Comparison of ENCODE assay signal across 8 mouse cellular contexts in genomic region chr12:52603695-52604255, GRCm38 (mm10).
DNase-seq lines count a peak whose midpoint lies in the region; ATAC-seq and TF ChIP-seq lines count a peak whose summit lies in the region.

No protein-coding gene starts in this region.

- peak; percentile 80 for ATAC-seq in intestine, embryonic 14.5 days (replicated peaks; ENCODE audit: low FRiP score, low TSS enrichment, low read depth)
- peak; percentile 82 for ATAC-seq in midbrain, embryonic 12.5 days (ENCODE audit: low FRiP score, low read depth)

- peak overlapping the region; percentile 90 for H3K9ac ChIP-seq in intestine, embryonic 14.5 days (ENCODE audit: low read length)
- H3K9ac ChIP-seq in midbrain, embryonic 12.5 days (replicated peaks): peak overlapping the region; percentile 72

- no peaks in the 10 kb centered on the region for H3K27me3 ChIP-seq in intestine, embryonic 14.5 days (replicated peaks; ENCODE audit: control insufficient read depth, insufficient read depth, low read length)
- no peaks in the 10 kb centered on the region for H3K27me3 ChIP-seq in midbrain, embryonic 12.5 days

- under 1% methylated on average over 21 of the region's 21 CpGs for WGBS in intestine, embryonic 14.5 days
- WGBS in midbrain, embryonic 12.5 days: under 1% methylated on average over 21 of the region's 21 CpGs

- H3K4me3 ChIP-seq in cortical plate, adult 2 months (ENCODE audit: insufficient read depth, low read length): peak overlapping the region; percentile 73
- H3K4me3 ChIP-seq in intestine, embryonic 14.5 days (ENCODE audit: low read depth, low read length): peak overlapping the region; percentile 52
- H3K4me3 ChIP-seq in midbrain, embryonic 12.5 days: peak overlapping the region; percentile 80

- intact Hi-C loops in left cerebral cortex, postnatal 4 days (cut with DNase I): loop anchor here (5.0 kb wide), 2 partner anchors 101 to 591 kb away; partner anchors contain the start of gene Arhgap5

- peak; percentile 61 for DNase-seq in 3134 (ENCODE audit: extremely low read depth, insufficient read length, low spot score)
- peak; percentile 82 for DNase-seq in ES-CJ7 (ENCODE audit: low read depth, low spot score)
- DNase-seq in frontal cortex, postnatal 36 days (ENCODE audit: low spot score in 2 of 2): peak; percentile 77 to 90
- DNase-seq in intestine, embryonic 14.5 days (ENCODE audit: low spot score): peak; percentile 86
- peak; percentile 58 for DNase-seq in left cerebral cortex, postnatal 4 days
- DNase-seq in testis, postnatal 14 days (ENCODE audit: low spot score): peak; percentile 77

- no peaks in the 10 kb centered on the region; the same call in 1 of the 2 replicates for H3K4me1 ChIP-seq in cortical plate, adult 2 months (ENCODE audit: control insufficient read depth, insufficient read depth, low read length)
- H3K4me1 ChIP-seq in intestine, embryonic 14.5 days (replicated peaks; ENCODE audit: control insufficient read depth, insufficient read depth, low read length): peaks cover 5% of the 10 kb centered on the region; the same call in 1 of the 2 replicates
- peaks cover 9% of the 10 kb centered on the region for H3K4me1 ChIP-seq in midbrain, embryonic 12.5 days

- peak overlapping the region; percentile 98 for H3K27ac ChIP-seq in cortical plate, adult 2 months (ENCODE audit: insufficient read depth, low read length)
- peak overlapping the region; percentile 88 for H3K27ac ChIP-seq in intestine, embryonic 14.5 days (ENCODE audit: low read depth)
- H3K27ac ChIP-seq in midbrain, embryonic 12.5 days (replicated peaks): peak overlapping the region; percentile 86

- H3K36me3 ChIP-seq in intestine, embryonic 14.5 days (ENCODE audit: control insufficient read depth, insufficient read depth, low read length): no peaks in the 10 kb centered on the region
- no peaks in the 10 kb centered on the region for H3K36me3 ChIP-seq in midbrain, embryonic 12.5 days

- peak overlapping the region; percentile 49 for H3K4me2 ChIP-seq in intestine, embryonic 14.5 days (ENCODE audit: low read length)
- peak overlapping the region; percentile 78 for H3K4me2 ChIP-seq in midbrain, embryonic 12.5 days (replicated peaks)

- TF ChIP-seq CTCF in cortical plate, adult 2 months (IDR thresholded peaks at IDR 0.05; ENCODE audit: extremely low read depth, insufficient read depth, low read length): no peak

- H3K9me3 ChIP-seq in intestine, embryonic 14.5 days (ENCODE audit: control insufficient read depth, low read length): no peaks in the 10 kb centered on the region
- no peaks in the 10 kb centered on the region for H3K9me3 ChIP-seq in midbrain, embryonic 12.5 days

- no peak for TF ChIP-seq POLR2A in cortical plate, adult 2 months (IDR thresholded peaks at IDR 0.05; ENCODE audit: extremely low read depth, insufficient read depth, low read length)

Comparison
In these comparisons a context has a peak if more than half of its experiments do, and no peak if none do; other contexts are left out.
1. Peak in every context shown above with its lines: DNase-seq, ATAC-seq, H3K4me3 ChIP-seq and H3K27ac ChIP-seq.